Mouse (Mus musculus) ZHBTc4 (cell line): Measurements from ENCODE around the gene Olfr799.

Experiments used
- DNase-seq: peaks from one replicate; pipeline ENCODE4 v3.0.0-alpha.2; 2011; ENCODE audit warnings: low read depth, low spot score

Olfr799 gene

DNA sequence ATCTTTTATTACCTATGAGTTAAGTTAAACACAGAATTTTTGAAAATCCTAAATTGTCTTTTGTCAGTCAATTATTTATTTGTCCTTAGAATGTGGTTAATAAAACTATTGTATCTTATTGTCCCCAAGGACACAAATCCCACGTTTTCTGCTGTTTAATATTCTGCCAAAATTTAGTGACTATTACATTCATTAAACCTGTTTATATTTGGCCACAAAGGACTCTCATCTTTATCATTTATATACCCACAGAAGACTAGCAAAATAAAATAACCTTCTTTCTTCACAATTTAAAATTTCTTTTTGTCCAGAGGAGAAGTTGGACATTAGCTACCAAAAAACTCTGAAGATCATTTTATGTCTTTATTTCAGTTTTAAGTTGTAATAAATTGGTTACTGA lies at the start of gene Olfr799:
Gene Olfr799, plus strand, starts transcription at position 301 of the 400 bp plus-strand sequence.
- DNase-seq: no peak

DNA sequence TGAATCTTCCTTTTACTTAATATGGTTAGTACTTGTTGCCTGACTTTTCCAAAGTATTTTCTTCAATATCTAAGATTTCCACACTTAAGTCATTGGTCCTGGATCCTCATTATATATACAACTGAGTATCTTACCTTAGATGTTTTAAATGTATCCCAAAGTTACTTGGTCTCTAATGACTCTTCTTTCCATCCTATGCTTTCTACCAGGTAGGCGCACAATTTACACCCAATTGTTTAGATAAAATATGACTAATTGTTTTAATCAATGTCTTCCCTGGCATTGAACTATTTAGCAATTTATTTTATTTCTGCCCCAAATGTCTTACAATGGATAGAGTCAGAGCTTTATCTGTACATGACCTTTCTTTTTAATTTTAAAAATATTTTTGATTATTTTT lies 24.8 kb upstream of the Olfr799 start, which contains the start of gene Olfr796:
Gene Olfr796, minus strand, starts transcription at position 101 of the 400 bp plus-strand sequence.
- no peak for DNase-seq

DNA sequence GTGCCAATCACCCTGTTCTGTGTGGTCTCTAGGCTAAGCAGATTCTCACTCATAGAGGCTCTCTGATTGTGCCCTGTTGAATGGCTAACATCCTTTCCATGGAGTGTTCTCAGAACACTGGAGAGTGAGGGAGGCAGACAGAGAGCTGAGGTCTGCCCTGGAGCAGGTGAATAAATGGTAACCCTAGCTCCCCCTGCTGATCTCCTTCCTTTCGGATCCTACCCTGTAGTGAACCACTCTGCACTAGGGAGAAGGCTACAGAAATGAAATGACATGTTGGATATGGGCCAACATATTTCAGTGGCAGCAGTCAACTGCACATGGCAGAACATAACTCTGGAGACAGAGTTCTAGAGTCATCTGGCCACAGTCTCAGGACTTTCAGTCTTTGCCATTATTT lies 15.6 kb upstream of the Olfr799 start:
- peak; percentile 18 for DNase-seq

DNA sequence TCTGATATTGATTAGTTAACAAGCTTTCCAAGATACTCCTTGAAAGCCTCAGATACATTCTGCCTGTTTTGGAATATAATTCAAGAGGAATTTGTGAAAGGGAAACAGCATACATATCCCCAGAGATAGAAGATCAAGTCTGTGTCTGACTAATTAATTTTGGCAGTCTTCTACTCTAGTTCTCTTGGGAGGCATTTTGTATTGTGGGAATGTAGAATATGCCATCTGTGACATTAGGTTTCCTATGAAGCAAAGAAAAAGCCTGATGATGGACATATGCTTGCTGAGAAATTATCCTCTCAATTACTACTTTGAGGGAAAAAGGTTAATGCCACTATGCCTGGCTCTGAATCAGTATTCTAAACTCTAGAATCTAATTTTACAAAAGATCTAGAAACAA lies 14.0 kb upstream of the Olfr799 start:
- DNase-seq: no peak

DNA sequence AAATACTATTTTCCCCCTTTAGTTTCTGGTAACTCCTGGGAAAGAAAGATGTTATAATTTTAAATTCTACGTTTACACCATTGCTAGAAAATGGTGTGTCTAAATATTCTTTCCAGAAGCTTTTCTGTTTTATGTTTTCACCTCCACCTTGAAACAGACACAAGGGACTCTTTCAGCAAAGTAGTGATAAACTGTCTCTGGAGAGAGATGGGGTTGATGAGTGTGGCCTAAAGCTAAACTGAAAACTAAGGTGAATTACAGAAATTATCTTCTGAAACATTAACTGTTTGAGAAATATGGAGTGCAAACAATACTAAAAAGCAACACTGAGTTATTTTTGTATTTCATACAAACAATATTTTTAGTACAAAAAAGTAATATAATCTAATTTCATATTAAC lies 9.4 kb upstream of the Olfr799 start, which contains the start of gene Olfr798:
Gene Olfr798, minus strand, starts transcription at position 101 of the 400 bp plus-strand sequence.
- DNase-seq: no peak

DNA sequence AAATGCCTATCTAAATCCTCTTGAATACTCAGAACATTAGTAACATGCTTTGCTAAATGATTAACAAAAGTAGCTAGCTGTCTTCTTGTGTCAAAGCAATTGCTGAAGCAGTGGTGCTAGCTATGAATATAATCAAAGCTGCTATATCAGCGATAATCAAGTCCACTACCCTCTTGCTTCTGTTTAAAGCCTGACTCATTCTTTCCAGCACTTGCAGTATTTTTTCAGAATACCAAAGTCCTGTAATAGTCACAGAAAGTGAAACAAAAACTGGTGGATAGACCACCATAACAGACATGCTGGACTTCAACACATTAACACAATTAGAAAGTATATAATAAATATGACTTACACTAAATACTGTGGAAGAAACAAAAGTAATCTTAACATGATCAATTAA lies 14.5 kb downstream of the Olfr799 start:
- no peak for DNase-seq

DNA sequence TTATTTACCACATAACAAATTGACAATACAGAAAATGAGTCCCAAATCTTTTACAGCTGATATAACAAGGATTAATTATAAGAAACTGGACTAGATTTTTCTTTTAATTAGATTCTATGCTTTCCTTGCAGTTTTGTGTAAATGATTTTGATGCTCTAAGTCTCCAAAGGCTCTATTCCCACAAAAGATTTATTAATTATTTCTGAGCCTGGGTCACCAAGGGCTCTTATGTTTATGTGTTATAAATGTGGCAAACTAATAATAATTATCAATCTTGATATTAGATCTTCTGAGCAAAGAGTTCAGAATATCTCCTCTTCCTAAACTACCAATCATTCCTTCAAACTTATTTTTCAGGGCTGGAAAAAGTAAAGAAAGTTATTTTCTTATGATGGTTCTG lies 20.1 kb downstream of the Olfr799 start, which contains the start of gene Olfr800:
Gene Olfr800, plus strand, starts transcription at position 301 of the 400 bp plus-strand sequence.
- DNase-seq: no peak

DNA sequence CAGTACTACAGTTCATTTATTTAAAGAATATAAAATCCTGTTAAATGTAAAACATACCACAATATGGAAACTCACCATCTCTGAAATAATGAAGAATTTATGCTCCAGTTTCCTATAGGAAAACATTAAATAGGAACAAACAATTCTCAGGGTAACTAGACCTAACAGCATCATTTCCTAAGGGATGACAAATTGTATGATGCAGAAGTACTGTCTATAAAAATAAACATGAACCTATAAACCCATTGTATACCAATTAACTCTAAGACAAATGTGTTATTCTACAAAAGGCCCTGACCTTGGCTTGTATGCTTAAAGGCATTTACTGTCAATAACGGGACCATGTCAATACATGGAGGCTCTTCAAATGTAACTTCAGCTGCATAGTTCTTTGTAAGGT lies 36.5 kb downstream of the Olfr799 start, which contains the start of gene Olfr801:
Gene Olfr801, minus strand, starts transcription at position 101 of the 400 bp plus-strand sequence.
- DNase-seq: no peak

DNA sequence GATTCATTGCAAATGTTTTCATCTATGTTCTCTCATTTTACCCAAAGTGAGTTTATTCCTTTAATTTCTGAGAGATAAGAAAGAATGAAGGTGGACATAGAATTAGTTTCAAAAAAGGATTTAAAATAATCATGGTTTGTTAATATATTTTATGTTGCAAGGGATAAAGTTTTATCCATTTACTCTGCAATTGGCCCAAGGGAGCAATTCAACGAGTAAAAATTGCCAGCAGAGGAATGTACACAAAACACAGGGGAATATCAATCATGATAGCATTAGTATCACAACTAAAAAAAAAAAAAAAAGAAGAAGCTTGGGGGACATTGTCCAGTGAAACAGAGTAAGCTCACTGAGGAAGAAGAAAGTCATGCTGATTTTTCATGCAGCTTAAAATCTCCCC lies 50.8 kb downstream of the Olfr799 start, which contains the start of gene Olfr802:
Gene Olfr802, minus strand, starts transcription at position 101 of the 400 bp plus-strand sequence.
- no peak for DNase-seq

DNA sequence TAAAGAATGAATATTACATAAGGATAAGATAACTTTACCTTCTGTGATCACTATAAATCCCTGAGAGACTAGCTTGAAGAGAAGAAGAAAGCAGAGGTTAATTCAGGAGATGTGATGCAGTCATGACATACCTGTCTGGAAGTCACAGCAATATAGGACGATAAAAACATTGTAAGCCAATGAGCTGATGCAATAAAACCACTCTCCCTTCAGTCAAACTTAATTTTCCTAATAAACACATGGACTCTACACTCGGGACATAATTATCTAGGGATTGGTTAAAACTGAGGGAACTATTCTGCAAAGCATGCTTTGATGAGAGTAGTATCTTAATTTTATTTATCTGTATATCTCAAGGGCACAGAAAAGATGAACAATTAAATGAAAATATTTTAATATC lies 56.9 kb downstream of the Olfr799 start, which contains the start of gene Olfr803:
Gene Olfr803, minus strand, starts transcription at position 101 of the 400 bp plus-strand sequence.
- no peak for DNase-seq
